Mouse (Mus musculus) spleen, adult 2 months (tissue): ENCODE data around the gene Ckm. TPM values are rescaled to one million over a fixed set of nuclear protein-coding genes. Genes with fewer than 3 reads are reported as not detected.

Experiments used
- DNase-seq, 2 experiments: peaks; one replicate each; pipeline versions ENCODE4 v3.0.0 to v3.0.0-alpha.2; 2012 to 2021; ENCODE audit warnings: low spot score in 2 of 2, low read depth in 1 of 2
- H3K27ac ChIP-seq: fragments of 200-500 bp; 2 replicates; pipeline ENCODE4 v1.5.1; 2012; ENCODE audit warnings: low read length, inconsistent platforms; ENCODE audit not compliant: insufficient read depth
- H3K27me3 ChIP-seq: fragments of 200-500 bp; 2 replicates; pipeline ENCODE4 v1.6.1; 2012; ENCODE audit warnings: mild to moderate bottlenecking, moderate library complexity, low read length, inconsistent platforms; ENCODE audit not compliant: control insufficient read depth, insufficient read depth
- H3K36me3 ChIP-seq: fragments of 200-500 bp; 2 replicates; pipeline ENCODE4 v1.6.1; 2012; ENCODE audit warnings: mild to moderate bottlenecking, low read length, inconsistent platforms; ENCODE audit not compliant: control insufficient read depth, insufficient read depth
- H3K4me1 ChIP-seq: fragments of 200-500 bp; 2 replicates; pipeline ENCODE4 v1.6.1; 2011; ENCODE audit warnings: inconsistent platforms; ENCODE audit not compliant: control insufficient read depth, insufficient read depth, insufficient read length
- H3K4me3 ChIP-seq: fragments of 200-500 bp; 2 replicates; pipeline ENCODE4 v1.5.1; 2011; ENCODE audit warnings: mild to moderate bottlenecking, inconsistent platforms; ENCODE audit not compliant: insufficient read depth, insufficient read length; ENCODE audit errors: extremely low read depth
- CTCF ChIP-seq: fragments of 200-500 bp; IDR thresholded peaks from 2 replicates; pipeline ENCODE4 v1.5.1; 2011; ENCODE audit warnings: mild to moderate bottlenecking, inconsistent platforms; ENCODE audit not compliant: insufficient read depth, insufficient read length, insufficient replicate concordance; ENCODE audit errors: extremely low read depth
- POLR2A ChIP-seq: fragments of 200-500 bp; IDR thresholded peaks from 2 replicates; pipeline ENCODE4 v1.6.1; 2011; ENCODE audit warnings: low read depth, low read length, inconsistent platforms
- WGBS: fragments of 180-500 bp; shearing (Covaris S2); methylation state at CpG from one replicate; pipeline ENCODE4 v1.1.7; 2018; 5-methylcytosine and 5-hydroxymethylcytosine counted together
- polyA plus RNA-seq: library from polyadenylated mRNA; depleted of rRNA; stranded (reverse); fragments of >200 nt; gene quantifications from 2 replicates; pipeline ENCODE4 v1.2.3, GENCODE M21; 2012

Ckm gene
- polyA plus RNA-seq, 1 experiment, result 0.92 TPM

DNA sequence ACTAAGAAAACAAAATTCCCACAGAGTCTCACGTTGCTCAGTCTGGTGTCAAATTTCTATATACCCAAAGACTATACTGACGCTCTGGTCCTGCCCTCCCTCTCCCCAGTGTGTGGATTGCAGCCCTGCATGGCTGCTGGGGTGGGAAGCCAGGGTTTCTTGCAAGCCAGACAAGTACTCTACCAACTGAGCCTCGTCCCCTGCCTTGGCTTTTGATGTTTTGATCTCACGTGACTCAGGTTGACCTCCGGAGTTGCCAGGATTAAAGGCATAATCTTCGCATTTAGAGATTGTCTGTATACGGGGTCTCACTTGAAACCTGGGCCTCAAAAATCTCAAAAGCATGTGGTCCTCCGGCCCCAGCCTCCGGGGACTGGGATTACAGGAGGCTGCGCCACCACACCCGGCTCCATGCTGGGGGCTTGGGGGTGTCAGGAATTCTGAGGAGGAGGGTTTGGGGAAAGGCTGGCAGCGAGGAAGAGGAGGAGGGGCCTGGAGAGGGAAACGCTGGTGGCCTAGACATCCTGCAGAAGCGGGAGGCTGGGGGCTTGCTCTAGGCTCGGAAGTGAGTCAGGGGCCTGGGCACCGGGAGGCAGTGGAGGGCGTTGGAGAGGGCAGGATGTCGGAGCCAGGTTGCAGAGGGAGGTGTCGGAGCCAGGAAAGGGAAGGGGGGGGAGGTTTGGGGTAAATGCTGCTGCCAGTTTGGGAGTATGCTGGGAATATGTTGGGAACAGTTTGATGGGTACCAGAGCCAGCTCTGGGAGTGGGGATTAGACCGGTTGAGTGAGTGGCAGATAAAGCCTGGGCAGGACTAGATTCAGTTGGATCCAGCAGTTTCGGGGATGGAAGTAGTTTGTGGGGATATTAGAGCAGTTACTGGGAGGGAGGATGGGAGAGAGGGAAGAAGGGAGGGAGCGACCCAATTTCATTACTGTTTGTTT, 60.1 kb downstream of the Ckm start:
- Histone ChIP-seq H3K27ac (no peak overlapping the region), H3K27me3 (no peaks in the 10 kb centered on the region), H3K4me1 (no peaks in the 10 kb centered on the region), H3K36me3 (no peaks in the 10 kb centered on the region), H3K4me3 (no peak overlapping the region)
- 84% methylated on average over 22 of the region's 22 CpGs for WGBS
- no peak for DNase-seq
- no peak for TF ChIP-seq POLR2A
- TF ChIP-seq CTCF, result no peak

DNA sequence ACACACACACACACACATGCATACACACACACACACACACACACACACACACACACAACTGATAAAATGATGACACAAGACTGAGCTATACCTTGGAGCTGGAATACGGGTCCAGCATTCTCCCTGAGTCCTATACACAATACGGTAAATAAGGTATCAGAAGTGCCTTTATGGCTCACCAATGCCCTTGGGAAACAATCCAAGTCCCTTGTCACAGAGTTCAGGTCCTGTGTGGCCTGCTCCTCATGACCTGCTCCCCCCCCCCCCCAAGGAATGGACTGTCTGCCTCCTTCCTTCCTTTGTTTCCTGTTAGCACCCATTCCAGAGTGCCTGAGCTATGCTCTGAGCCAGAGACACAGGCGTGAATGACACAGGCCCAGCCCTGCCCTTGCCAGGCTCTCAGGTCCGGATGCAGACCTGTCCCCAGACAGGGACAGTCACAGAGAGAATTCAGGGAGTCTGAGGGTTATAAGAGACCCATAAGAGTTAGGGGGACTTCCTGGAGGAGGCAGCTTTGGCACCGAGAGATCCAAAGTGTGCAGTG, 62.1 kb downstream of the Ckm start:
- Histone ChIP-seq H3K27me3 (no peaks in the 10 kb centered on the region), H3K4me3 (no peak overlapping the region), H3K36me3 (no peaks in the 10 kb centered on the region), H3K4me1 (peaks cover 2% of the 10 kb centered on the region; the same call in 1 of the 2 replicates), H3K27ac (no peak overlapping the region)
- DNase-seq, result no peak
- WGBS, result 79% methylated on average over 5 of the region's 5 CpGs
- TF ChIP-seq POLR2A (no peak), CTCF (no peak)

GRCm38 (mm10) chr7:19467638-19468037, 63.1 kb downstream of the Ckm start:
- DNase-seq, result no peak
- H3K4me3 ChIP-seq, result no peak overlapping the region
- no peaks in the 10 kb centered on the region for H3K27me3 ChIP-seq
- no peak overlapping the region for H3K27ac ChIP-seq
- peaks cover 12% of the 10 kb centered on the region; the same call in 1 of the 2 replicates for H3K4me1 ChIP-seq
- WGBS, result 62% methylated on average over 6 of the region's 6 CpGs
- H3K36me3 ChIP-seq, result no peaks in the 10 kb centered on the region
- TF ChIP-seq POLR2A, result no peak
- no peak for TF ChIP-seq CTCF

GRCm38 (mm10) chr7:19468279-19468678, 63.7 kb downstream of the Ckm start:
- no peak overlapping the region for H3K4me3 ChIP-seq
- H3K36me3 ChIP-seq, result no peaks in the 10 kb centered on the region
- H3K4me1 ChIP-seq, result peaks cover 17% of the 10 kb centered on the region; the same call in 1 of the 2 replicates
- DNase-seq, result no peak
- WGBS, result 38% methylated on average over 12 of the region's 12 CpGs
- H3K27me3 ChIP-seq, result no peaks in the 10 kb centered on the region
- TF ChIP-seq CTCF (no peak), POLR2A (no peak)
- H3K27ac ChIP-seq, result no peak overlapping the region

DNA sequence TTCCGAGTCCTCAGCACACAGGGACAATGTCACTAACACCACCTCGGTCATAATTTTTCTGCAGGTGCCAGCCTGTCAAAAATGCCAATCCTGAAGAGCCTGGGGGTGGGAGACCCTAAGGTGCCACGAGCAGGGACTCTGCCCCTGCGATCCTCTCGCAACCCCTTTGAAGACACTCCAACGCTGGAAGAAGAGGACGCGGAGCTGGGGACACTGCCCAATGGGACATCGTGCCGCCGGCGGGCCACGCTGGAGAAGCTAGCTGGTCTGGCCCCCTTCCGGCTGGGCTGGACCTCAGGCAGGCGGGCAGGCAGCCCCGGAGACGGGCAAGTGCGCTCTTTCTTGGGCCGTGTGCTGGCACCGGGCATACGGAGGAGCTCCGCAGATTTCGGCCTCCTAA, 64.8 kb downstream of the Ckm start:
- Histone ChIP-seq H3K27ac (no peak overlapping the region), H3K4me3 (no peak overlapping the region), H3K27me3 (peaks cover 2% of the 10 kb centered on the region), H3K4me1 (peaks cover 27% of the 10 kb centered on the region), H3K36me3 (no peaks in the 10 kb centered on the region)
- DNase-seq, result no peak
- TF ChIP-seq POLR2A (no peak), CTCF (no peak)
- 93% methylated on average over 23 of the region's 23 CpGs for WGBS

- WGBS, result 76% methylated on average over 14 of the region's 14 CpGs
These were observed 65.7 kb downstream of the Ckm start for GRCm38 (mm10) chr7:19470308-19470707.

More at GRCm38 (mm10) chr7:19470308-19470707, 65.7 kb downstream of the Ckm start:
- peaks cover 2% of the 10 kb centered on the region for H3K27me3 ChIP-seq
- no peak overlapping the region for H3K27ac ChIP-seq
- TF ChIP-seq POLR2A (no peak), CTCF (no peak)
- no peaks in the 10 kb centered on the region for H3K36me3 ChIP-seq
- H3K4me1 ChIP-seq, result peaks cover 27% of the 10 kb centered on the region
- no peak overlapping the region for H3K4me3 ChIP-seq
- no peak for DNase-seq
